Mouse (Mus musculus): ENCODE measurements at regions not wholly inside any gene's neighbourhood (a gene's known extent, or its start where the extent isn't known, plus 50 kb on each side); places are given as distances from the start of the nearest gene placed in this dataset.

- TF ChIP-seq POLR2A (IDR thresholded peaks at IDR 0.05; ENCODE audit: borderline replicate concordance, insufficient read depth, low read length) (no peak), CTCF (IDR thresholded peaks at IDR 0.05; ENCODE audit: borderline replicate concordance, insufficient read depth, low read depth, low read length) (no peak)
These were observed 77.9 kb downstream of the Pxdc1 start for GRCm38 (mm10) chr13:34575179-34575996.

Measured in cerebellum, adult 2 months (tissue).